Mouse (Mus musculus) cerebellum, adult 2 months (tissue): ENCODE measurements around the gene Igfbp4.

Experiments
- CTCF ChIP-seq: fragments of 200-500 bp; IDR thresholded peaks from 2 replicates; pipeline ENCODE4 v1.5.1; 2011; ENCODE audit warnings: low read depth, mild to moderate bottlenecking, control low read depth, low read length, moderate library complexity, borderline replicate concordance; ENCODE audit not compliant: insufficient read depth
- POLR2A ChIP-seq: fragments of 200-500 bp; IDR thresholded peaks from 2 replicates; pipeline ENCODE4 v1.6.1; 2011; ENCODE audit warnings: low read length, control low read depth, borderline replicate concordance; ENCODE audit not compliant: insufficient read depth

GRCm38 (mm10) chr11:99041051-99041729, at the start of gene Igfbp4:
- TF ChIP-seq POLR2A (no peak), CTCF (no peak)
